Mouse (Mus musculus): Measurements from ENCODE around the gene Swi5.

DNA sequence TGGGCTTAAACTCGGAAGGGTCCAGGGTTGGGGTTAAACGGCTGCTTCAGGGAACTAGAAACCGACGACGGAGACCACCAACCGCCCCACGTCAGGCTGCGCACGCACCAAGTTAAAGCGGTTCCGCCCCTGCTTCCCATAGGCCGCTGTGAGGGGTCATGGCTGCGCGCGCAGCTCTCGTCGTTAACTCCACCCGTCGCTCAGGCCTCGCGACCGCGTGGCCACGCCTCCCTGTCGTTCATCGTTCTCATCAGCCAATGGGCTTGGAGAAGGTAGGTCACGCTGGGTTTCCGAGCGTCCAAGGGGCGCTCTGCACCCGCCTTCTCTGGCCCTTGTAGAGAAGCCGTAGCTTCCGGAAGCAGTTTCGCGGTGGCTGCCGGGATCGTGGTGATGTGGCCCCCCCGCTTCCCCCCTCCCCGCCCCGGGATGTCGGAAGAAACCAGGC lies at the start of gene Swi5:
- no peak for TF ChIP-seq CTCF (IDR thresholded peaks at IDR 0.05; ENCODE audit: borderline replicate concordance, insufficient read depth, low read depth, low read length)
- peak; percentile 74 for TF ChIP-seq POLR2A (IDR thresholded peaks at IDR 0.05; ENCODE audit: borderline replicate concordance, insufficient read depth, low read length)

All from cerebellum, adult 2 months (tissue).